ENCODE assay signal across 9 mouse cellular contexts in the genomic region with DNA sequence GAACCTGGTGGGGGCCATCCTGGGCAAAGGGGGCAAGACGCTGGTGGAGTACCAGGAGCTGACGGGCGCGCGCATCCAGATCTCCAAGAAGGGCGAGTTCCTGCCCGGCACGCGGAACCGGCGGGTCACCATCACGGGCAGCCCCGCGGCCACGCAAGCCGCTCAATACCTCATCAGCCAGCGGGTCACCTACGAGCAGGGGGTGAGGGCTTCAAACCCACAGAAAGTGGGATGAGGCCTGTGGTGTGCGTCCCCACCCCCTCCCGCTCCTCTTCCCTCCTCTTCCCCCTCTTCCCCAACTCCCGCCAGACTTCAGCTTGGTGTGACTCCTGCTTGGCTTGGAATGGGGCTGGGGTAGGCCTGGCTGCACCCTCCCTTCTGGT. TPM values are rescaled to one million over a fixed set of nuclear protein-coding genes. Genes with fewer than 3 reads are reported as not detected.
DNase-seq lines count a peak whose midpoint lies in the region; ATAC-seq and TF ChIP-seq lines count a peak whose summit lies in the region.
"Had no signal": no experiment of that assay in that cellular context is flagged by ENCODE, and none has a peak within 500 bp of the region (broad histone marks: within the 10 kb centered on the region; RNA-seq: fewer than 3 reads in every experiment).

No protein-coding gene starts in this region.

- peak overlapping the region; percentile 95 for H3K4me2 ChIP-seq in limb, embryonic 11.5 days (ENCODE audit: low read depth, severe bottlenecking)
- H3K4me2 ChIP-seq in stomach, embryonic 14.5 days (replicated peaks; ENCODE audit: low read depth, low read length) = peak overlapping the region; percentile 99

- intact Hi-C loops in left cerebral cortex, postnatal 4 days (cut with DNase I) = no loop called here

- no peak overlapping the region for H3K9ac ChIP-seq in limb, embryonic 11.5 days (ENCODE audit: low read length)
- peak overlapping the region; percentile 48; the same call in 1 of the 2 replicates for H3K9ac ChIP-seq in stomach, embryonic 14.5 days (replicated peaks; ENCODE audit: low read depth, low read length)

- no peaks in the 10 kb centered on the region for H3K9me3 ChIP-seq in limb, embryonic 11.5 days (ENCODE audit: control insufficient read depth, low read length)
- no peaks in the 10 kb centered on the region for H3K9me3 ChIP-seq in stomach, embryonic 14.5 days (ENCODE audit: control insufficient read depth, low read depth, low read length)

- TF ChIP-seq POLR2A in spleen, adult 2 months (IDR thresholded peaks at IDR 0.05; ENCODE audit: low read depth, low read length) = no peak

- H3K4me3 ChIP-seq in spleen, adult 2 months (ENCODE audit: extremely low read depth, insufficient read depth, insufficient read length) = peak overlapping the region; percentile 32; the same call in 1 of the 2 replicates
- peak overlapping the region; percentile 35 for H3K4me3 ChIP-seq in limb, embryonic 11.5 days (ENCODE audit: low read depth, low read length)
- H3K4me3 ChIP-seq in stomach, embryonic 14.5 days (ENCODE audit: low read depth, low read length) = peak overlapping the region; percentile 51

- peak; percentile 63 for DNase-seq in cerebellum, adult 9-10 months
- no peak for DNase-seq in spleen, adult 2 months (ENCODE audit: low read depth in 1 of 2, low spot score in 2 of 2)
- DNase-seq in spleen, adult 18-20 months = no peak
- DNase-seq in limb, embryonic 11.5 days (ENCODE audit: low spot score) = peak; percentile 43
- no peak for DNase-seq in left cerebral cortex, postnatal 4 days

- no peak; the same call in 1 of the 2 replicates for ATAC-seq in cerebellum, adult (ENCODE audit: insufficient number of reproducible peaks, low FRiP score, low TSS enrichment)
- ATAC-seq in limb, embryonic 11.5 days (ENCODE audit: insufficient number of reproducible peaks, low FRiP score, low TSS enrichment, low read depth) = peak; percentile 26; the same call in 1 of the 2 replicates
- ATAC-seq in stomach, embryonic 14.5 days (ENCODE audit: insufficient number of reproducible peaks, insufficient read depth, low FRiP score, low read depth) = 0 out of 2 replicates have a peak, but pooled peaks have one; percentile 8
- ATAC-seq in inflammation-experienced regulatory T-cells, adult 6 months = no peak

- no peak for TF ChIP-seq CTCF in spleen, adult 2 months (IDR thresholded peaks at IDR 0.05; ENCODE audit: extremely low read depth, insufficient read depth, insufficient read length, insufficient replicate concordance)

- H3K27me3 ChIP-seq in spleen, adult 2 months (ENCODE audit: control insufficient read depth, insufficient read depth, low read length) = peaks cover 25% of the 10 kb centered on the region
- H3K27me3 ChIP-seq in limb, embryonic 11.5 days (ENCODE audit: control insufficient read depth, insufficient read depth, low read length) = peaks cover 79% of the 10 kb centered on the region
- H3K27me3 ChIP-seq in stomach, embryonic 14.5 days (ENCODE audit: control insufficient read depth, insufficient read depth, low read length) = peaks cover 31% of the 10 kb centered on the region

- 4% methylated on average over 20 of the region's 21 CpGs for WGBS in spleen, adult 2 months
- WGBS in limb, embryonic 11.5 days = 0% methylated on average over 19 of the region's 21 CpGs
- WGBS in stomach, embryonic 14.5 days = 0% methylated on average over 13 of the region's 21 CpGs

- H3K4me1 ChIP-seq in spleen, adult 2 months (ENCODE audit: control insufficient read depth, insufficient read depth, insufficient read length) = peaks cover 8% of the 10 kb centered on the region; the same call in 1 of the 2 replicates
- peaks cover 4% of the 10 kb centered on the region; the same call in 1 of the 2 replicates for H3K4me1 ChIP-seq in limb, embryonic 11.5 days (ENCODE audit: control insufficient read depth, insufficient read depth, low read length)
- H3K4me1 ChIP-seq in stomach, embryonic 14.5 days (ENCODE audit: control insufficient read depth, insufficient read depth, low read length) = no peaks in the 10 kb centered on the region

- no peaks in the 10 kb centered on the region for H3K36me3 ChIP-seq in spleen, adult 2 months (ENCODE audit: control insufficient read depth, insufficient read depth, low read length)
- no peaks in the 10 kb centered on the region for H3K36me3 ChIP-seq in limb, embryonic 11.5 days (ENCODE audit: control insufficient read depth, insufficient read depth, low read length)
- no peaks in the 10 kb centered on the region for H3K36me3 ChIP-seq in stomach, embryonic 14.5 days (ENCODE audit: control insufficient read depth, insufficient read depth, low read length)

- H3K27ac ChIP-seq in spleen, adult 2 months (ENCODE audit: insufficient read depth, low read length) = no peak overlapping the region
- H3K27ac ChIP-seq in limb, embryonic 11.5 days (replicated peaks; ENCODE audit: low read depth, low read length) = no peak overlapping the region
- no peak overlapping the region for H3K27ac ChIP-seq in stomach, embryonic 14.5 days (ENCODE audit: low read length)

RNA-seq across cellular contexts. Expression of a gene that starts 28.8 kb away (rescaled TPM):
- not detected in 2 replicates for polyA plus RNA-seq in spleen, adult 2 months (2012; rRNA removed)
- polyA plus RNA-seq in limb, embryonic 11.5 days (2014; fragmentation: Nextera tagmentation; extraction: Ambion mirVana) = not detected in 2 replicates
- polyA plus RNA-seq in stomach, embryonic 14.5 days (2014; fragmentation: Nextera tagmentation; extraction: Ambion mirVana) = not detected in 2 replicates
- 1 to 10 TPM; 1.4 to 1.7 TPM for total RNA-seq in left cerebral cortex, postnatal 4 days (2021)
- polyA plus RNA-seq in inflammation-experienced regulatory T-cells, adult 6 months (2017; shearing (Covaris generic)) = not detected
- total RNA-seq: hematopoietic stem cell, adult 5-6 weeks had no signal

RNA-seq across cellular contexts. Expression of a gene that starts 32.7 kb away (rescaled TPM):
- polyA plus RNA-seq in spleen, adult 2 months (2012; rRNA removed) = 2.5 and 4.0 TPM in 2 replicates
- polyA plus RNA-seq in limb, embryonic 11.5 days (2014; fragmentation: Nextera tagmentation; extraction: Ambion mirVana) = 4.5 and 5.7 TPM in 2 replicates
- polyA plus RNA-seq in stomach, embryonic 14.5 days (2014; fragmentation: Nextera tagmentation; extraction: Ambion mirVana) = 3.0 and 3.5 TPM in 2 replicates
- total RNA-seq in left cerebral cortex, postnatal 4 days (2021) = 10 to 100 TPM; 18.8 to 20.2 TPM
- 1 to 10 TPM; 2.1 to 2.7 (median 2.6) TPM for polyA plus RNA-seq in inflammation-experienced regulatory T-cells, adult 6 months (2017; shearing (Covaris generic))

RNA-seq across cellular contexts. Expression of a gene that starts 32.7 kb away (rescaled TPM):
- polyA plus RNA-seq in spleen, adult 2 months (2012; rRNA removed) = 0.68 and 0.90 TPM in 2 replicates
- 0.29 and 0.33 TPM in 2 replicates for polyA plus RNA-seq in limb, embryonic 11.5 days (2014; fragmentation: Nextera tagmentation; extraction: Ambion mirVana)
- polyA plus RNA-seq in stomach, embryonic 14.5 days (2014; fragmentation: Nextera tagmentation; extraction: Ambion mirVana) = 0.81 and 1.2 TPM in 2 replicates
- 100 to 1,000 TPM; 152 to 154 TPM for total RNA-seq in left cerebral cortex, postnatal 4 days (2021)
- under 1 TPM in 1 of 3 experiments, not detected in 2; 0.05 TPM for polyA plus RNA-seq in inflammation-experienced regulatory T-cells, adult 6 months (2017; shearing (Covaris generic))

RNA-seq across cellular contexts. Expression of a gene that starts 45.5 kb away (rescaled TPM):
- polyA plus RNA-seq in spleen, adult 2 months (2012; rRNA removed) = 23.8 and 32.9 TPM in 2 replicates
- polyA plus RNA-seq in limb, embryonic 11.5 days (2014; fragmentation: Nextera tagmentation; extraction: Ambion mirVana) = 31.4 and 32.5 TPM in 2 replicates
- polyA plus RNA-seq in stomach, embryonic 14.5 days (2014; fragmentation: Nextera tagmentation; extraction: Ambion mirVana) = 22.7 and 25.5 TPM in 2 replicates
- total RNA-seq in left cerebral cortex, postnatal 4 days (2021) = 10 to 100 TPM; 56.9 to 60.8 TPM
- 1 to 10 TPM; 1.1 to 2.6 (median 1.9) TPM for polyA plus RNA-seq in inflammation-experienced regulatory T-cells, adult 6 months (2017; shearing (Covaris generic))

RNA-seq across cellular contexts. Expression of a gene that starts 48.2 kb away (rescaled TPM):
- 13.0 and 25.5 TPM in 2 replicates for polyA plus RNA-seq in spleen, adult 2 months (2012; rRNA removed)
- polyA plus RNA-seq in limb, embryonic 11.5 days (2014; fragmentation: Nextera tagmentation; extraction: Ambion mirVana) = 22.5 and 23.4 TPM in 2 replicates
- polyA plus RNA-seq in stomach, embryonic 14.5 days (2014; fragmentation: Nextera tagmentation; extraction: Ambion mirVana) = 18.5 and 21.7 TPM in 2 replicates
- 10 to 100 TPM; 16.0 to 23.3 TPM for total RNA-seq in left cerebral cortex, postnatal 4 days (2021)
- 1 to 10 TPM; 5.8 to 8.6 (median 6.7) TPM for polyA plus RNA-seq in inflammation-experienced regulatory T-cells, adult 6 months (2017; shearing (Covaris generic))

Comparison
In these comparisons a context has a peak if more than half of its experiments do, and no peak if none do; other contexts are left out.
1. DNase-seq: peak in cerebellum, adult 9-10 months (single experiment) and limb, embryonic 11.5 days (single experiment); none in spleen, adult 2 months (0 of 2), spleen, adult 18-20 months (0 of 2) and left cerebral cortex, postnatal 4 days (single experiment).
2. ATAC-seq: peak in limb, embryonic 11.5 days (single experiment) and stomach, embryonic 14.5 days (single experiment); none in cerebellum, adult (single experiment) and inflammation-experienced regulatory T-cells, adult 6 months (single experiment).
3. Peak in every context shown above with its lines, with median percentiles within 50 percentile points of each other: H3K4me3 ChIP-seq.